Mouse (Mus musculus): ENCODE measurements around the gene Gm6899. TPM values are rescaled to one million over a fixed set of nuclear protein-coding genes. Genes with fewer than 3 reads are reported as not detected.

Gene Gm6899
- polyA plus RNA-seq (2014; fragmentation: Nextera tagmentation; extraction: Ambion mirVana), result not detected in 2 replicates

DNA sequence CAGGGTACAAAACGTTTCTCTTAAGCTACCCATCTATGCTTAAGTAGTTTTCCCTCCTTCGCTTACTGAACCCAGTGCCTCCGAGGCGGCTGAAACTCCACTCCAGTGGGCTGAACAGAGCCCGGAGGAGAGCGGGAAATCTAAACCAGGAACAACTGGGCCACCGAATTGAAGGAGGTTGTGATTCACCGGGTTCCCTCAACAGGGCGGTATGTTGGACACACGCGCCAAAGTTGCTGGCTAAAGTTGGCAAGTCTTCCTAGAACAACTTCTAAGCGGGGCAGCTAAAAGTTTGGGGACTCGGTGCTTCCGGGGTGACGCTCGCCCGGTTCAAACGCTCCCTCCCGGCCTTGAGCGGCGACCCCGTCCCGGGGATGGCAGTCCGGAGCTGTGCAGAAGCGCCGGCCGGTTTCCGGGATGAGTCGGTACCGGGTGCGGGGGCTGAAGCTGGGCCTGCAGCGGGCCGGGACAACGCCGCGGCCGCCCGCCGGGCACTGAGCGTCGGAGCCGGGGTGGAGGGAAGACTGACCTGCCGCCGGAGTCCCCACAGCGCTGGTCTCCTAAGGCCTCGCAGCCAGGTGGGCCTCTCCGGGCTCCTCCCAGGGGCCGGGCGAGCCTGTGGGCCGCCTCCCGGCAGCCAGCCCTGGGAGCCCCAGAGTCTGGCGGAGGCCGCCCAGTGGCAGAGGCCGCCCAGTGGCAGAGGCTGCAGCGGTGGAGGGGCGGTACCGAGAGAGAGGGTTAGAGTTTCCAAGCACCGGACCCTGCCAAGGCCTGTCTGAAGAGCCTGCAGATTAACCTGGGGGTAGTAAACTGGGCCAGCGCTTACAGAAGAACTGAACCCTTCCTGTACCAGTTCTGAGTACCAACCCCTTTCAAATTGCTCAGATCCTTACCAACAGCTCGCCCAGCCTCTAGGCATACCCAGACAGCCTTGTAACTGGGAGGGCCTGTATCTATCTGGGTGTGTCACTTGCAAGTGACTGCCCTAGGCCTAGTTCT is at the start of gene Gm6899, which contains the start of gene Vrk2:
Gene Gm6899, plus strand, starts transcription at position 181 of the 999 bp plus-strand sequence.
Gene Vrk2, minus strand, starts transcription at position 939 of the 999 bp plus-strand sequence.
- peak within 1 kb of the TSS; percentile 71 for H3K4me2 ChIP-seq
- ATAC-seq (ENCODE audit: low FRiP score) (peak; percentile 98), DNase-seq (ENCODE audit: low spot score, missing footprints) (peak; percentile 97)
- H3K9ac ChIP-seq (ENCODE audit: low read length), result peak within 1 kb of the TSS; percentile 93
- peak within 1 kb of the TSS; percentile 68 for H3K4me3 ChIP-seq (ENCODE audit: low read depth, low read length)
- H3K4me1 ChIP-seq (ENCODE audit: control insufficient read depth, insufficient read depth, low read length), result peaks cover 9% of the 10 kb centered on the region; the same call in 1 of the 2 replicates
- peak within 1 kb of the TSS; percentile 68 for H3K27ac ChIP-seq (ENCODE audit: low read depth, low read length)
- H3K36me3 ChIP-seq (ENCODE audit: control insufficient read depth, insufficient read depth, low read length), result no peaks in the 10 kb centered on the region
- WGBS, result under 1% methylated on average over 58 of the region's 60 CpGs
- no peaks in the 10 kb centered on the region for H3K27me3 ChIP-seq (ENCODE audit: control insufficient read depth, insufficient read depth, low read length)
- no peaks in the 10 kb centered on the region for H3K9me3 ChIP-seq (ENCODE audit: control insufficient read depth, low read length)

DNA sequence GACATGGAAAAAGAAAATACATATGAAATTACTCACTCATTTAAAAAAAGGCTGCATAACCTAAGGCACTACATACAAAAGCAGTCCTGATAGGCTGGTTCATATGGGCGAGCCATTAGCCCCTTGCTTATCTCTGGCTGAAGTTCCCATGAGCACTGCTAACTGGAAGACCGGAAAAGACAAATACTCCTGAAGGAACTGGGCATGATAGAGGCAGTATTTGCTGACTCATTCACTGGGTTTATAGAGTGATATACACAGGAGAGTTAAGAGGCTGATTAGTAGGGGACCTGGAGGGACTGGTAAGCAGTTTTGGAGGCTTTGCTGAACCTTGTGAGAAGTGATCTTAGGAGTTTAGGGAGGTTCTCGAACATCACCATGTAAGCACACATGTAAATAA is 41.5 kb upstream of the Gm6899 start:
- Histone ChIP-seq H3K27ac (ENCODE audit: low read depth, low read length) (no peak overlapping the region), H3K36me3 (ENCODE audit: control insufficient read depth, insufficient read depth, low read length) (peaks cover 3% of the 10 kb centered on the region; the same call in 1 of the 2 replicates), H3K4me3 (ENCODE audit: low read depth, low read length) (no peak overlapping the region), H3K9ac (ENCODE audit: low read length) (no peak overlapping the region), H3K4me1 (ENCODE audit: control insufficient read depth, insufficient read depth, low read length) (no peaks in the 10 kb centered on the region), H3K4me2 (no peak overlapping the region), H3K9me3 (ENCODE audit: control insufficient read depth, low read length) (no peaks in the 10 kb centered on the region), H3K27me3 (ENCODE audit: control insufficient read depth, insufficient read depth, low read length) (no peaks in the 10 kb centered on the region)
- DNase-seq (ENCODE audit: low spot score, missing footprints) (no peak), ATAC-seq (ENCODE audit: low FRiP score) (no peak)
- WGBS, result 91% methylated on average over 3 of the region's 3 CpGs

DNA sequence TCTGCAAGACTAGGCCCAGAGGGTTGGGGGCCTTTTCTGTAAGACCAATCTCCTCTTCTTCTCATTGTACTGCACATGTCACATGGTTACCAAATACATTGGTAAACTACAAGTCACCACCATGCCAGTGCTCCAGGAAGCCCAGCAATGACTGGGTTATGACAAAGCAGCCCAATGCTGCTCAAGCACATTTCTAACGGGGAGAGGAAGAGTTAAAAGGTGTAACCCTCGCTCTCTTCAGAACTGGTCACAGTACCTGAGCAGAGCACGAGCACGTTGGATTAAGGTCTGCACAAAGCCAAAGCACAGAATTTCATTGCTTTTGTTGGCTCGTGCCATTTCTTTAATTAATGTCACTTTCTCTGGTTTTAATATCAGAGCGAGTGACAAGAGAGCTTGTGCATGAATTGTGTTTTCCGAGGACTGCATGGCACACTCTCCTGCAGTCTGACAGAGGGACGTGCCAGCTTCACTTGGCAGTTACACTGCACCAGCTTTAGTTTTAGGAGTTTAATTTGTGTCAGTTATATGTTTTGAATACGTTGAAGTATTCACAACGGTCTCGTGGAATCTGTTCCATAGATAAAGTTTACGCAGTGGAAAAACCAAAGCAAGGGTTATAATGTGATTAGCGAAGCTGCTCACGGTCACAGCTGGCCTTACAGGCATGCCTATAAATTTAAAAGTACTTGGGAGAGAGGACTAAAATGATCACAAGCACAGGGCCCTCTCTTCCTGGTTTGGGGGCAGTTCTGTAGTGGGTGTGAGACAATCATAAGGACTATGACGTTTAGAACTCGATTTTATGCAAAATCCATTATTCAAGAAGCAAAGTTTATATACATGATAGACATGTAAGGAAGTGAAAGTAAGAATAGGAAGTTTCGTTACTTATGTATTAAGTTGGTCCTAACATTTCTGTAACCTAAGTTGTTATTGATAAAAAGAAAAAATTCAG is 7.4 kb upstream of the Gm6899 start:
- ATAC-seq (ENCODE audit: low FRiP score) (no peak), DNase-seq (ENCODE audit: low spot score, missing footprints) (no peak)
- Histone ChIP-seq H3K4me3 (ENCODE audit: low read depth, low read length) (no peak overlapping the region), H3K4me1 (ENCODE audit: control insufficient read depth, insufficient read depth, low read length) (peaks cover 5% of the 10 kb centered on the region; the same call in 1 of the 2 replicates), H3K4me2 (no peak overlapping the region), H3K9ac (ENCODE audit: low read length) (no peak overlapping the region), H3K27ac (ENCODE audit: low read depth, low read length) (no peak overlapping the region), H3K36me3 (ENCODE audit: control insufficient read depth, insufficient read depth, low read length) (no peaks in the 10 kb centered on the region), H3K9me3 (ENCODE audit: control insufficient read depth, low read length) (no peaks in the 10 kb centered on the region), H3K27me3 (ENCODE audit: control insufficient read depth, insufficient read depth, low read length) (no peaks in the 10 kb centered on the region)
- WGBS, result 82% methylated on average over 17 of the region's 17 CpGs

DNA sequence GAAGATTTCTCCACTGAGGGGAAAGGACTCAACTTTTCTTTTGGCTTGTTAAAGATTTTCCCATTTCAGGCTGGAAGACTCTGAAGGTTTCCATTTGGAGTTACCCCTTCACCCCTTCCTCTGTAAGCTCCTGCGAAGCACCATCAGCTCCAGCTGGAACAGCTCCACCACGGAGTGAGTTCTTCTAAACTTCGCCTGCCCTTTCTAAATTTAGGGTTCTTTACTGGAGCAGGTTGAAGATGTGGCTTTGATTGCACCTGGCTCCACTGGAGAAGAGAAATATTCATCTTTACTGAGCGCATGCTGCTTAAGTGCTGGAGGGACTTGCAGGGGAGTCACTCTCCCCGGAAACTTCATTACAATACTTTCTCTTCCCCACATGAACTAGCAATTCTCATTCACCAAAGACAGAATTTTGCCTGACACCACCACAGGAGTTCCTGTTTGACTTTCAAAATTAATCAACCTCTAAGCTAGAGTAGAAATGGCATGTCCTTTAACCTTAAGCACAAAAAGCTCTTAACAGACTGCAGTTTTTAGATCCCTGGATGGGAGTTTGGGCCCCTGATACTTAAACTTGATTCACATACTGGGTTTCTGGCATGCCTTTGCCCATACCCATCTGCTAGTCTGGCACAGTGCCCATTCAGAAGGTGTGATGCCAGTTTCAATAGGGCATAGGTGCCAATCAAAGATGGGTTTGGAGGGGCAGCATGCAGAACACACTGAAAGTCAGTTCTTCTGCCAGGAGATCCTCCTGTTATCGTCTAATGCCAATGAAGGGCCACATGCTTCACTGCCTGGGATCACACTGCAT is 6.5 kb upstream of the Gm6899 start:
- ATAC-seq (ENCODE audit: low FRiP score), result no peak
- no peaks in the 10 kb centered on the region for H3K9me3 ChIP-seq (ENCODE audit: control insufficient read depth, low read length)
- no peak overlapping the region for H3K27ac ChIP-seq (ENCODE audit: low read depth, low read length)
- no peak for DNase-seq (ENCODE audit: low spot score, missing footprints)
- H3K4me1 ChIP-seq (ENCODE audit: control insufficient read depth, insufficient read depth, low read length), result peaks cover 5% of the 10 kb centered on the region; the same call in 1 of the 2 replicates
- H3K4me3 ChIP-seq (ENCODE audit: low read depth, low read length), result no peak overlapping the region
- no peaks in the 10 kb centered on the region for H3K27me3 ChIP-seq (ENCODE audit: control insufficient read depth, insufficient read depth, low read length)
- WGBS, result 82% methylated on average over 6 of the region's 6 CpGs
- no peak overlapping the region for H3K9ac ChIP-seq (ENCODE audit: low read length)
- H3K36me3 ChIP-seq (ENCODE audit: control insufficient read depth, insufficient read depth, low read length), result no peaks in the 10 kb centered on the region
- no peak overlapping the region for H3K4me2 ChIP-seq

- 95% methylated on average over 1 of the region's 1 CpGs for WGBS
- Histone ChIP-seq H3K9ac (ENCODE audit: low read length) (no peak overlapping the region), H3K36me3 (ENCODE audit: control insufficient read depth, insufficient read depth, low read length) (no peaks in the 10 kb centered on the region), H3K4me2 (no peak overlapping the region), H3K27ac (ENCODE audit: low read depth, low read length) (no peak overlapping the region), H3K27me3 (ENCODE audit: control insufficient read depth, insufficient read depth, low read length) (no peaks in the 10 kb centered on the region), H3K4me1 (ENCODE audit: control insufficient read depth, insufficient read depth, low read length) (peaks cover 5% of the 10 kb centered on the region; the same call in 1 of the 2 replicates), H3K4me3 (ENCODE audit: low read depth, low read length) (no peak overlapping the region), H3K9me3 (ENCODE audit: control insufficient read depth, low read length) (no peaks in the 10 kb centered on the region)
- no peak for ATAC-seq (ENCODE audit: low FRiP score)
- no peak for DNase-seq (ENCODE audit: low spot score, missing footprints)
Observed at GRCm38 (mm10) chr11:26587184-26587524, 5.9 kb upstream of the Gm6899 start.

GRCm38 (mm10) chr11:26592395-26593053 is 517 bp upstream of the Gm6899 start:
- no peak for ATAC-seq (ENCODE audit: low FRiP score)
- Histone ChIP-seq H3K27ac (ENCODE audit: low read depth, low read length) (peak overlapping the region; percentile 68; the same call in 1 of the 2 replicates), H3K9me3 (ENCODE audit: control insufficient read depth, low read length) (no peaks in the 10 kb centered on the region)

DNA sequence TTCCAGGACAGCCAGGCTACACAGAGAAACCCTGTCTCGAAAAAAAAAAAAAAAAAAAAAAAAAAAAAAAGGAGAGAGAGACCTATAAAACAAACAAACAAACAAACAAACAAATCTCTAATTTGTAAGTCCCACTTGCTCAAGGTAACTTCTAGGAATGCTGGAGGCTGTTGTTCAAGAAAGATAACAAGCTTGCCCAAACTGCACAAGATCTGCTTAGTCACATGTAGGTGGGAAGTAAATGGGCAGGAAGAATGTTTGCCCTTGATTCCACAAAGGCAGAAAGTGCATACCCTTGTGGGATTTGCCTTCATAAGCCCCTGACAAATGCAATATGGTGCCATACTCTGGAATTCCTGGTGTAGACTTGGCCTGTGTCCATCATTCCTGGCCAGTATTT is 1.4 kb downstream of the Gm6899 start:
- H3K4me1 ChIP-seq (ENCODE audit: control insufficient read depth, insufficient read depth, low read length), result peaks cover 7% of the 10 kb centered on the region; the same call in 1 of the 2 replicates
- H3K27ac ChIP-seq (ENCODE audit: low read depth, low read length), result no peak overlapping the region
- no peak overlapping the region for H3K9ac ChIP-seq (ENCODE audit: low read length)
- no peak overlapping the region for H3K4me3 ChIP-seq (ENCODE audit: low read depth, low read length)
- ATAC-seq (ENCODE audit: low FRiP score) (no peak), DNase-seq (ENCODE audit: low spot score, missing footprints) (no peak)
- H3K4me2 ChIP-seq, result no peak overlapping the region
- no peaks in the 10 kb centered on the region for H3K36me3 ChIP-seq (ENCODE audit: control insufficient read depth, insufficient read depth, low read length)
- H3K9me3 ChIP-seq (ENCODE audit: control insufficient read depth, low read length), result no peaks in the 10 kb centered on the region
- 75% methylated on average over 1 of the region's 1 CpGs for WGBS
- H3K27me3 ChIP-seq (ENCODE audit: control insufficient read depth, insufficient read depth, low read length), result no peaks in the 10 kb centered on the region

More at GRCm38 (mm10) chr11:26592395-26593053, 517 bp upstream of the Gm6899 start:
- no peaks in the 10 kb centered on the region for H3K27me3 ChIP-seq (ENCODE audit: control insufficient read depth, insufficient read depth, low read length)
- no peaks in the 10 kb centered on the region for H3K36me3 ChIP-seq (ENCODE audit: control insufficient read depth, insufficient read depth, low read length)
- peaks cover 9% of the 10 kb centered on the region; the same call in 1 of the 2 replicates for H3K4me1 ChIP-seq (ENCODE audit: control insufficient read depth, insufficient read depth, low read length)
- H3K9ac ChIP-seq (ENCODE audit: low read length), result peak overlapping the region; percentile 93
- H3K4me3 ChIP-seq (ENCODE audit: low read depth, low read length), result peak overlapping the region; percentile 68
- 25% methylated on average over 6 of the region's 6 CpGs for WGBS
- peak; percentile 90 for DNase-seq (ENCODE audit: low spot score, missing footprints)
- H3K4me2 ChIP-seq, result peak overlapping the region; percentile 71

DNA sequence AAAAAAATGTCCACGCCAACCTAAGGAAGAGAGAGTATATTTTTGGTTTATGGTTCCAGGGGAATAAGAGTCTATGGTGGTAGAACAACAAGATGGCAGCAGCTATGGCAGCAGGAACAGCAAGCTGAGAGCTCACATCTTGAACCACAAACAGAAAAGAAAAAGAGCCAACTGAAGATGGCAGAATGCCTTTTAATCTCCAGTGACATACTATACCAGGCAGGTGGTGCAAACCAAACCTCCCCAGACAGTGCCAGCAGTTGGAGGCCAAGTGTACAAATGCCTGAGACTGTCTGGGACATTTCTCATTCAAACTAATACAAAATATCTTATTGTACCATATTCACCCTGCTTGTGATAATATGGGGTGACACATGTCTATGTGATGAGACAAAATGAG is 3.1 kb downstream of the Gm6899 start:
- DNase-seq (ENCODE audit: low spot score, missing footprints) (no peak), ATAC-seq (ENCODE audit: low FRiP score) (no peak)
- no peak overlapping the region for H3K9ac ChIP-seq (ENCODE audit: low read length)
- no peak overlapping the region for H3K27ac ChIP-seq (ENCODE audit: low read depth, low read length)
- H3K9me3 ChIP-seq (ENCODE audit: control insufficient read depth, low read length), result no peaks in the 10 kb centered on the region
- H3K4me2 ChIP-seq, result no peak overlapping the region
- no peaks in the 10 kb centered on the region for H3K36me3 ChIP-seq (ENCODE audit: control insufficient read depth, insufficient read depth, low read length)
- 85% methylated on average over 1 of the region's 1 CpGs for WGBS
- H3K27me3 ChIP-seq (ENCODE audit: control insufficient read depth, insufficient read depth, low read length), result no peaks in the 10 kb centered on the region
- no peak overlapping the region for H3K4me3 ChIP-seq (ENCODE audit: low read depth, low read length)
- H3K4me1 ChIP-seq (ENCODE audit: control insufficient read depth, insufficient read depth, low read length), result peaks cover 4% of the 10 kb centered on the region; the same call in 1 of the 2 replicates

Data from midbrain, embryonic 11.5 days (tissue).